In genomic region chr6:5997535-5997934, GRCm38 (mm10) we compare ENCODE assay signal across 28 mouse cellular contexts.
DNase-seq lines count a peak whose midpoint lies in the region; ATAC-seq lines count a peak whose summit lies in the region.
"Had no signal": no experiment of that assay in that cellular context is flagged by ENCODE, and none has a peak within 500 bp of the region (broad histone marks: within the 10 kb centered on the region; RNA-seq: fewer than 3 reads in every experiment).

No protein-coding gene starts in this region.

- no peaks in the 10 kb centered on the region for H3K9me3 ChIP-seq in midbrain, embryonic 11.5 days (ENCODE audit: control insufficient read depth, low read length)
- H3K9me3 ChIP-seq in midbrain, embryonic 10.5 days (replicated peaks) = no peaks in the 10 kb centered on the region
- H3K9me3 ChIP-seq: heart, embryonic 12.5 days; hindbrain, embryonic 15.5 days; kidney, embryonic 15.5 days; limb, embryonic 13.5 days; lung, embryonic 15.5 days; stomach, embryonic 15.5 days had no signal

- no peaks in the 10 kb centered on the region for H3K36me3 ChIP-seq in midbrain, embryonic 11.5 days (ENCODE audit: control insufficient read depth, insufficient read depth, low read length)
- H3K36me3 ChIP-seq in midbrain, embryonic 10.5 days = no peaks in the 10 kb centered on the region
- H3K36me3 ChIP-seq: heart, embryonic 12.5 days; hindbrain, embryonic 15.5 days; kidney, embryonic 15.5 days; limb, embryonic 13.5 days; lung, embryonic 15.5 days; stomach, embryonic 15.5 days had no signal

- no peak overlapping the region for H3K9ac ChIP-seq in midbrain, embryonic 11.5 days (ENCODE audit: low read length)
- H3K9ac ChIP-seq: heart, embryonic 12.5 days; hindbrain, embryonic 15.5 days; kidney, embryonic 15.5 days; limb, embryonic 13.5 days; lung, embryonic 15.5 days; stomach, embryonic 15.5 days had no signal

- H3K4me3 ChIP-seq in midbrain, embryonic 11.5 days (ENCODE audit: low read depth, low read length) = no peak overlapping the region
- H3K4me3 ChIP-seq in midbrain, embryonic 10.5 days = no peak overlapping the region
- H3K4me3 ChIP-seq: heart, adult 2 months; heart, embryonic 12.5 days; hindbrain, embryonic 15.5 days; kidney, embryonic 15.5 days; limb, embryonic 13.5 days; lung, embryonic 15.5 days; stomach, embryonic 15.5 days had no signal

- H3K4me1 ChIP-seq in midbrain, embryonic 11.5 days (ENCODE audit: control insufficient read depth, insufficient read depth, low read length) = 0 out of 2 replicates have a peak, but pooled peaks cover 3% of the 10 kb centered on the region
- H3K4me1 ChIP-seq in midbrain, embryonic 10.5 days = peaks cover 5% of the 10 kb centered on the region; the same call in 1 of the 2 replicates
- H3K4me1 ChIP-seq: heart, embryonic 12.5 days; stomach, embryonic 15.5 days had no signal

- 66% methylated on average over 6 of the region's 6 CpGs for WGBS in midbrain, embryonic 11.5 days
- 84% methylated on average over 6 of the region's 6 CpGs for WGBS in midbrain, embryonic 10.5 days

- 0 out of 2 replicates have a peak, but pooled peaks have one; percentile 35 for ATAC-seq in midbrain, embryonic 11.5 days (ENCODE audit: low FRiP score)
- ATAC-seq in megakaryocyte-erythroid progenitor cell, adult 5-6 weeks (replicated peaks; ENCODE audit: low FRiP score, low TSS enrichment, poor library complexity, severe bottlenecking) = no peak
- ATAC-seq: forebrain, embryonic 14.5 days had no signal

- H3K4me2 ChIP-seq in midbrain, embryonic 11.5 days = no peak overlapping the region
- H3K4me2 ChIP-seq: heart, embryonic 12.5 days; hindbrain, embryonic 15.5 days; kidney, embryonic 15.5 days; limb, embryonic 13.5 days; liver, embryonic 11.5 days; lung, embryonic 15.5 days; stomach, embryonic 15.5 days had no signal

- H3K27ac ChIP-seq in midbrain, embryonic 11.5 days (ENCODE audit: low read depth, low read length) = no peak overlapping the region
- no peak overlapping the region for H3K27ac ChIP-seq in midbrain, embryonic 10.5 days (replicated peaks)
- H3K27ac ChIP-seq: heart, adult 2 months; hindbrain, embryonic 15.5 days; kidney, embryonic 15.5 days; limb, embryonic 13.5 days; lung, embryonic 15.5 days; stomach, embryonic 15.5 days had no signal

- H3K27me3 ChIP-seq in midbrain, embryonic 11.5 days (ENCODE audit: control insufficient read depth, insufficient read depth, low read length) = no peaks in the 10 kb centered on the region
- no peaks in the 10 kb centered on the region for H3K27me3 ChIP-seq in midbrain, embryonic 10.5 days (ENCODE audit: low read depth, poor library complexity, severe bottlenecking)
- H3K27me3 ChIP-seq: CH12.LX; heart, embryonic 12.5 days; hindbrain, embryonic 15.5 days; kidney, embryonic 15.5 days; lung, embryonic 15.5 days; stomach, embryonic 15.5 days had no signal

- DNase-seq in midbrain, embryonic 11.5 days (ENCODE audit: low spot score, missing footprints) = no peak
- no peak for DNase-seq in midbrain, embryonic 10.5 days (ENCODE audit: low spot score)
- DNase-seq in CD4-positive helper T cell, adult 2 months (ENCODE audit: low read depth, low spot score) = peak; percentile 37
- DNase-seq in brain, adult 2 months (ENCODE audit: low read depth, low spot score) = peak; percentile 55
- DNase-seq in telencephalon, adult 2 months (ENCODE audit: low read depth, low spot score) = peak; percentile 43
- DNase-seq in cerebellum, adult 8-10 months = no peak
- DNase-seq: adrenal gland, postnatal 14 days; B cell, adult 2 months; cerebellum, adult 9-10 months; cerebellum, postnatal 36 days; heart, adult 2 months; heart, postnatal 4 days; kidney, adult 18-20 months; kidney, postnatal 25 days; retina, postnatal 1 day; right cerebral cortex, postnatal 25 days; thymus, adult 18-20 months; thymus, postnatal 4 days had no signal

Comparison
In these comparisons a context has a peak if more than half of its experiments do, and no peak if none do; other contexts are left out.
1. DNase-seq: peak in CD4-positive helper T cell, adult 2 months (single experiment), brain, adult 2 months (single experiment) and telencephalon, adult 2 months (single experiment); none in midbrain, embryonic 11.5 days (single experiment), midbrain, embryonic 10.5 days (single experiment) and cerebellum, adult 8-10 months (single experiment).